Mouse (Mus musculus) activated CD4-positive, CD25-positive, alpha-beta regulatory T cell, adult 4 months (primary cell): ENCODE data around the gene Nhlrc3. TPM values are rescaled to one million over a fixed set of nuclear protein-coding genes. Genes with fewer than 3 reads are reported as not detected.

Experiments used
- ATAC-seq: one replicate; pipeline ENCODE4 v1.8.0; 2017
- polyA plus RNA-seq, 2 experiments: library from polyadenylated mRNA; unstranded; fragments of 100-300 nt; shearing (Covaris generic); gene quantifications; one replicate each; pipeline ENCODE4 v1.2.1; 2017

Nhlrc3 gene
- polyA plus RNA-seq, 2 experiments from 2014 or later: 10.1 to 11.8 TPM

- ATAC-seq: no peak
Measured at GRCm38 (mm10) chr3:53454005-53454404, 9.1 kb downstream of the Nhlrc3 start.

GRCm38 (mm10) chr3:53453346-53453745 lies 9.8 kb downstream of the Nhlrc3 start:
- no peak for ATAC-seq

GRCm38 (mm10) chr3:53452351-53452750 lies 10.8 kb downstream of the Nhlrc3 start:
- no peak for ATAC-seq

- no peak for ATAC-seq
Measured at GRCm38 (mm10) chr3:53450666-53451065, 12.5 kb downstream of the Nhlrc3 start.

GRCm38 (mm10) chr3:53448208-53448607 lies 14.9 kb downstream of the Nhlrc3 start:
- ATAC-seq: peak; percentile 59

- no peak for ATAC-seq
Measured at GRCm38 (mm10) chr3:53446801-53447200, 16.3 kb downstream of the Nhlrc3 start.

GRCm38 (mm10) chr3:53445540-53445939 lies 17.6 kb downstream of the Nhlrc3 start:
- ATAC-seq: no peak

- ATAC-seq: no peak
Measured at GRCm38 (mm10) chr3:53436550-53436949, 26.6 kb downstream of the Nhlrc3 start.

- ATAC-seq: no peak
Measured at GRCm38 (mm10) chr3:53434610-53435009, 28.5 kb downstream of the Nhlrc3 start.

- ATAC-seq: no peak
Measured at GRCm38 (mm10) chr3:53423576-53423975, 39.6 kb downstream of the Nhlrc3 start.

GRCm38 (mm10) chr3:53422691-53423090 lies 40.4 kb downstream of the Nhlrc3 start:
- ATAC-seq: no peak

- ATAC-seq: no peak
Measured at GRCm38 (mm10) chr3:53421656-53422055, 41.5 kb downstream of the Nhlrc3 start.

- ATAC-seq: no peak
Measured at GRCm38 (mm10) chr3:53417701-53418100, 45.4 kb downstream of the Nhlrc3 start.

GRCm38 (mm10) chr3:53416036-53416506 lies 47.1 kb downstream of the Nhlrc3 start:
- ATAC-seq: no peak

GRCm38 (mm10) chr3:53413959-53414358 lies 49.2 kb downstream of the Nhlrc3 start:
- no peak for ATAC-seq

GRCm38 (mm10) chr3:53413465-53413864 lies 49.7 kb downstream of the Nhlrc3 start:
- ATAC-seq: no peak

- no peak for ATAC-seq
Measured at GRCm38 (mm10) chr3:53412259-53412658, 50.9 kb downstream of the Nhlrc3 start.

- ATAC-seq: no peak
Measured at GRCm38 (mm10) chr3:53410031-53410430, 53.1 kb downstream of the Nhlrc3 start.

- ATAC-seq: no peak
Measured at GRCm38 (mm10) chr3:53407145-53407544, 56.0 kb downstream of the Nhlrc3 start.

Other genes with a start within 250 kb of the Nhlrc3 start
- gene Proser1, start 334 bp upstream of the Nhlrc3 start, polyA plus RNA-seq: 1 to 10 TPM; 8.7 to 8.8 TPM
- gene Stoml3, start 25.3 kb upstream of the Nhlrc3 start, polyA plus RNA-seq: not detected
- not detected for gene Frem2, start 194.0 kb upstream of the Nhlrc3 start, polyA plus RNA-seq